Mouse (Mus musculus) CH12.LX (cell line): ENCODE measurements around the gene Cd207. TPM values are rescaled to one million over a fixed set of nuclear protein-coding genes. Genes with fewer than 3 reads are reported as not detected.

Experiments used
- DNase-seq: peaks from one replicate; pipeline ENCODE4 v3.0.0-alpha.2; 2013; ENCODE audit errors: extremely low read depth
- H3K27ac ChIP-seq: 2 replicates; pipeline ENCODE4 v1.5.1; 2012; ENCODE audit warnings: low read depth, mild to moderate bottlenecking, control low read depth, moderate library complexity; ENCODE audit not compliant: insufficient read depth
- H3K27me3 ChIP-seq: replicated peaks from 2 replicates; pipeline ENCODE3; 2012; ENCODE audit warnings: inconsistent platforms
- H3K36me3 ChIP-seq, 2 experiments: replicated peaks in 1 of 2; 2 replicates each; pipeline versions ENCODE3 to v1.6.1; 2012; ENCODE audit warnings: inconsistent platforms in 1 of 2, low read length in 1 of 2, mild to moderate bottlenecking in 1 of 2, mixed read lengths in 1 of 2, moderate library complexity in 1 of 2; ENCODE audit not compliant: control insufficient read depth in 1 of 2, insufficient read depth in 1 of 2
- H3K4me1 ChIP-seq, 2 experiments: 2 replicates each; pipeline ENCODE4 v1.6.1; 2012; ENCODE audit warnings: inconsistent platforms in 1 of 2, moderate library complexity in 1 of 2; ENCODE audit not compliant: insufficient read depth in 2 of 2, control insufficient read depth in 1 of 2
- H3K4me2 ChIP-seq: 2 replicates; pipeline ENCODE4 v1.6.1; 2012; ENCODE audit warnings: low read depth, mild to moderate bottlenecking, control low read depth; ENCODE audit not compliant: poor library complexity, insufficient read depth, severe bottlenecking
- H3K4me3 ChIP-seq, 3 experiments: fragments of 150-350 bp in 1 of 3; sonication (generic) in 1 of 3; replicated peaks in 1 of 3; 2 replicates each; pipeline versions ENCODE3 to v1.5.1; 2011 to 2012; ENCODE audit warnings: low read depth in 2 of 3, low read length in 2 of 3, mild to moderate bottlenecking in 2 of 3, moderate library complexity in 2 of 3, control low read depth in 1 of 3, improper control_type of control experiment in 1 of 3, inconsistent platforms in 1 of 3, mixed read lengths in 1 of 3; ENCODE audit not compliant: poor library complexity in 1 of 3
- H3K79me2 ChIP-seq: replicated peaks from 2 replicates; pipeline ENCODE4 v1.6.1; 2012; ENCODE audit warnings: mild to moderate bottlenecking, moderate library complexity; ENCODE audit not compliant: control insufficient read depth, poor library complexity, insufficient read depth, severe bottlenecking; ENCODE audit errors: extremely low read depth
- H3K9ac ChIP-seq: 2 replicates; pipeline ENCODE4 v1.6.1; 2012; ENCODE audit warnings: low read depth, mild to moderate bottlenecking, control low read depth, moderate library complexity; ENCODE audit not compliant: insufficient read depth
- H3K9me3 ChIP-seq: replicated peaks from 2 replicates; pipeline ENCODE3; 2012; ENCODE audit warnings: low read length, inconsistent platforms, mixed read lengths
- BHLHE40 ChIP-seq: IDR thresholded peaks from 2 replicates; pipeline ENCODE4 v1.6.1; 2011; ENCODE audit warnings: mild to moderate bottlenecking, low read depth, low read length, improper control_type of control experiment
- CHD1 ChIP-seq: IDR thresholded peaks from 2 replicates; pipeline ENCODE4 v1.6.1; 2012; ENCODE audit warnings: low read depth, low read length, improper control_type of control experiment, inconsistent platforms
- CHD2 ChIP-seq: IDR thresholded peaks from 2 replicates; pipeline ENCODE4 v1.6.1; 2011; ENCODE audit warnings: low read length, improper control_type of control experiment
- CTCF ChIP-seq, 2 experiments: IDR thresholded peaks in 1 of 2; conservative IDR thresholded peaks in 1 of 2; 2 replicates each; pipeline ENCODE4 v1.5.1; 2011 to 2012; ENCODE audit warnings: low read depth in 2 of 2, low read length in 2 of 2, improper control_type of control experiment in 1 of 2, inconsistent platforms in 1 of 2, mild to moderate bottlenecking in 1 of 2, moderate library complexity in 1 of 2
- ELF1 ChIP-seq: IDR thresholded peaks from 2 replicates; pipeline ENCODE4 v1.6.1; 2014; ENCODE audit warnings: low read depth, mild to moderate bottlenecking, inconsistent platforms, low read length, improper control_type of control experiment
- HCFC1 ChIP-seq: IDR thresholded peaks from 2 replicates; pipeline ENCODE4 v1.6.1; 2012; ENCODE audit warnings: low read depth, mild to moderate bottlenecking, inconsistent platforms, low read length, improper control_type of control experiment
- IRF4 ChIP-seq: IDR thresholded peaks from 2 replicates; pipeline ENCODE4 v1.6.1; 2014; ENCODE audit warnings: low read depth, mild to moderate bottlenecking, inconsistent platforms, low read length, improper control_type of control experiment
- JUN ChIP-seq: IDR thresholded peaks from 2 replicates; pipeline ENCODE4 v1.6.1; 2011; ENCODE audit warnings: low read depth, mild to moderate bottlenecking, low read length, improper control_type of control experiment, moderate library complexity; ENCODE audit not compliant: insufficient read depth
- KAT2A ChIP-seq: IDR thresholded peaks from 2 replicates; pipeline ENCODE4 v1.6.1; 2012; ENCODE audit warnings: low read length, improper control_type of control experiment, inconsistent platforms; ENCODE audit not compliant: insufficient replicate concordance
- MAFK ChIP-seq: IDR thresholded peaks from 2 replicates; pipeline ENCODE4 v1.6.1; 2011; ENCODE audit warnings: low read length, improper control_type of control experiment; ENCODE audit not compliant: insufficient replicate concordance
- MAX ChIP-seq: IDR thresholded peaks from 2 replicates; pipeline ENCODE4 v1.6.1; 2011; ENCODE audit warnings: low read length, improper control_type of control experiment
- MAZ ChIP-seq: IDR thresholded peaks from 2 replicates; pipeline ENCODE4 v1.6.1; 2012; ENCODE audit warnings: low read depth, mild to moderate bottlenecking, inconsistent platforms, low read length, improper control_type of control experiment, moderate library complexity
- MXI1 ChIP-seq: IDR thresholded peaks from 2 replicates; pipeline ENCODE4 v1.6.1; 2011; ENCODE audit warnings: mild to moderate bottlenecking, low read depth, low read length, improper control_type of control experiment
- MYC ChIP-seq: IDR thresholded peaks from 2 replicates; pipeline ENCODE4 v1.6.1; 2011; ENCODE audit warnings: low read depth, mild to moderate bottlenecking, improper control_type of control experiment, low read length
- NRF1 ChIP-seq: IDR thresholded peaks from 2 replicates; pipeline ENCODE4 v1.6.1; 2014; ENCODE audit warnings: low read depth, mild to moderate bottlenecking, inconsistent platforms, low read length, improper control_type of control experiment, moderate library complexity
- PAX5 ChIP-seq: IDR thresholded peaks from 2 replicates; pipeline ENCODE4 v1.6.1; 2012; ENCODE audit warnings: low read length, inconsistent platforms, mixed read lengths
- POLR2AphosphoS2 ChIP-seq: IDR thresholded peaks from 2 replicates; pipeline ENCODE4 v1.6.1; 2011; ENCODE audit warnings: low read depth, low read length, improper control_type of control experiment
- RAD21 ChIP-seq: IDR thresholded peaks from 2 replicates; pipeline ENCODE4 v1.6.1; 2011; ENCODE audit warnings: low read depth, mild to moderate bottlenecking, low read length, improper control_type of control experiment, moderate library complexity
- RCOR1 ChIP-seq: conservative IDR thresholded peaks from 2 replicates; pipeline ENCODE4 v1.6.1; 2012; ENCODE audit warnings: low read depth, mild to moderate bottlenecking, inconsistent platforms, low read length, improper control_type of control experiment
- SIN3A ChIP-seq: IDR thresholded peaks from 2 replicates; pipeline ENCODE4 v1.6.1; 2012; ENCODE audit warnings: low read length, improper control_type of control experiment, inconsistent platforms
- TBP ChIP-seq: conservative IDR thresholded peaks from 2 replicates; pipeline ENCODE4 v1.6.1; 2011; ENCODE audit warnings: low read depth, low read length, improper control_type of control experiment
- USF2 ChIP-seq: conservative IDR thresholded peaks from 2 replicates; pipeline ENCODE4 v1.6.1; 2011; ENCODE audit warnings: low read depth, low read length, improper control_type of control experiment
- ZMIZ1 ChIP-seq: IDR thresholded peaks from 2 replicates; pipeline ENCODE4 v1.6.1; 2012; ENCODE audit warnings: low read depth, mild to moderate bottlenecking, inconsistent platforms, low read length, improper control_type of control experiment
- dilution Hi-C: fragments of 300-500 bp; cut with MboI; formaldehyde crosslinking; loops from 2 replicates; pipeline ENCODE4 v1.14.3; 2020; ENCODE audit warnings: low sequenced_read_pairs; ENCODE audit not compliant: extremely low pct_unique_long_range_greater_than_20kb, extremely low pct_ligation_motif_present
- in situ Hi-C: fragments of 300-500 bp; cut with MboI; formaldehyde crosslinking; loops from 3 replicates; pipeline ENCODE4 v1.14.3; 2019; ENCODE audit warnings: low sequenced_read_pairs, low pct_ligation_motif_present, low pct_unique_long_range_greater_than_20kb, mixed read lengths
- polyA plus RNA-seq: library from polyadenylated mRNA; unstranded; fragments of >175 nt; gene quantifications from 2 replicates; pipeline ENCODE4 v1.2.1, GENCODE M21; 2012; ENCODE audit warnings: low read depth; ENCODE audit not compliant: insufficient read length
- total RNA-seq, 2 experiments: library from RNA; depleted of rRNA; stranded (reverse); fragments of 300-350 nt in 1 of 2; fragments of >200 nt in 1 of 2; gene quantifications; 2 replicates each; pipeline ENCODE4 v1.2.3; 2012 to 2014

Cd207 gene
- total and polyA plus RNA-seq, 3 experiments: not detected

DNA sequence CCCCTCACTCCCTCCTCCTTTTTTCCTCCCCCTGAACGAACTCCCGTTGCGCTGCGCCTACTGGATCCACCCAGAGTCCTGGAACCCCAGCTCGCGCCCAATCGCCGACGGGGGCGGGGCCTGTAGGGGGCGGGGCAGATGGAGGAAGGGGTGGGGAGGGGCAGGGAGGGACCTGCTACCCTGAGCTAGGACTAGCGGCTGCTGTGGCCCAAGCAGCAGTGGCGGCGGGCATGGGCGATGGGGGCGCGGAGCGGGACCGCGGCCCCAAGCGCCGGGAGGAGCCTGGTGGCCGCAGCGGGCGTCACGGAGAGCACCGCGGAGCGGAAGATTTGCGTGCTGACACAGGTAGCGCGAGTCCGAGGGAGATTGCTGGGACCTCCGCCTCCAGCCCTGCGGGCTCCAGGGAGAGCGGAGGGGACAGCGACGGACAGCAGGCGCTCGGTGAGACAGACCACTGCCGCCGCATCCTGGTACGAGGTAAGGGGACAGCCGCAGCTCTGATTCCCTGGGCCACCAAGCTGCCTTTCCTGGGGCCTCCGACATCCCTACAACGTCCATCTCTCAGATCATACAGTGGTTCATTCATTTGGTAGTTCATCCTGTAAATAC is 33.5 kb upstream of the Cd207 start, which contains the start of gene Vax2:
TSS of gene Vax2 (plus strand) at position 198 of the 609 bp plus-strand sequence.
- Histone ChIP-seq H3K9ac (no peak within 1 kb of the TSS), H3K27ac (no peak within 1 kb of the TSS), H3K4me1 (peaks cover 6 to 13% of the 10 kb centered on the region in 2 experiments; a peak in 3 of 4 replicates), H3K9me3 (no peaks in the 10 kb centered on the region), H3K27me3 (peaks cover 95% of the 10 kb centered on the region), H3K4me3 (peak within 1 kb of the TSS in 2 of 3 experiments; percentile 29 to 60), H3K79me2 (no peaks in the 10 kb centered on the region), H3K36me3 (no peaks in the 10 kb centered on the region), H3K4me2 (peak within 1 kb of the TSS; percentile 97)
- in situ Hi-C loops: no loop called here
- peak; percentile 56 for DNase-seq
- dilution Hi-C loops: no loop called here
- TF ChIP-seq CHD2 (no peak), MYC (no peak), RCOR1 (no peak), RAD21 (no peak), USF2 (no peak), MXI1 (no peak), POLR2AphosphoS2 (no peak), PAX5 (no peak), CHD1 (no peak), BHLHE40 (no peak), ELF1 (no peak), NRF1 (no peak), ZMIZ1 (no peak), CTCF (conservative IDR thresholded peaks at IDR 0.05 in 1 of 2, IDR thresholded peaks at IDR 0.05 in 1 of 2; ENCODE audit: low read depth in 2 of 2, low read length in 2 of 2) (no peak), SIN3A (no peak), IRF4 (no peak), TBP (no peak)

DNA sequence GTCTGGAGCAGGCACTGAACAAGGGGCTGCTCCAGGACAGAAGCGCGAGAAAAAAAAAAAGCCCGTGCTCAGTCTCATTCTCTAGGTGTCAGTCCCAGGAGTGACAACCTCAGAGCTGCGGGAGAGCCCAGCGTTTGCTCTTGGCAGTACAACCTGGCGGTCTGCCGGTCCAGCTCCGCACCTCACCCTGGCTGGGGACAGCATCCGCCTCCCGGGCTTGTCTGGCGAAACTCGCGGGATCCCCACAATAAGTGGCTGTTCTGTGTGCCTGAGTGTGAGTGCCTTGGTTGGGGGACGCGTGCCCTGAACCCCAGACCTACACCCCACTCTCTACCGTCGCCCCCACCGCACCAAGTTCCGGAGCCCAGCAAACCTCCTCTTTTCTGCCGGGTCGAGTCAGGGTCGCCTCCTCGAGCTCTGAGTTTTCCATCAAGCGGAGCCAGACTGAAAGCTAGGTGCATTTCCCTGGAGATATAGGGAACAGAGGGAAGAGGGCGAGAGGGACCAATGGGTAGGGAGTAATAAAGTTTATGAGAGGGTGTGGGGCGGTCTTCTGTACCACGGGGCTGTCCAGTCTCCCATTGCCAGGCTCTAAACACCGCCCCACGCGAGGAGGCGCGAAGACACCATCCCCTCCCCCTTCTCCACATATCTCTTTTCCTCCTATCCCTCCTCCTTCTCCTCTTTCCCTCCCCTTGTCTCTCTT is 32.9 kb upstream of the Cd207 start:
- H3K27me3 ChIP-seq: peaks cover 96% of the 10 kb centered on the region
- H3K9ac ChIP-seq: no peak overlapping the region
- no peaks in the 10 kb centered on the region for H3K36me3 ChIP-seq
- no peaks in the 10 kb centered on the region for H3K9me3 ChIP-seq
- peak overlapping the region; percentile 97 for H3K4me2 ChIP-seq
- no peak for TF ChIP-seq KAT2A
- TF ChIP-seq JUN: no peak
- no peak for TF ChIP-seq MAX
- no peak for TF ChIP-seq HCFC1
- 0 out of 2 replicates have a peak, but pooled peaks have one; percentile 16 for TF ChIP-seq MAZ
- no peak for TF ChIP-seq MAFK
- TF ChIP-seq, all 38 proteins: peak for 1
- in situ Hi-C loops (no loop called here), dilution Hi-C loops (no loop called here)
- peak overlapping the region in 2 of 3 experiments; percentile 17 to 54 for H3K4me3 ChIP-seq
- H3K79me2 ChIP-seq: no peaks in the 10 kb centered on the region
- H3K27ac ChIP-seq: no peak overlapping the region
- H3K4me1 ChIP-seq: peaks cover 6 to 13% of the 10 kb centered on the region in 2 experiments; a peak in 3 of 4 replicates
- no peak for DNase-seq
